Mouse (Mus musculus) embryo, embryonic 10.5 days (tissue): ENCODE measurements around the gene Sh2d3c.
A peak's percentile ranks its signal among the peaks of the same experiment; 100 is the strongest.

ENCODE experiments used
- DNase-seq: peaks from one replicate; pipeline ENCODE4 v3.0.0-alpha.2; 2015; ENCODE audit warnings: low spot score

Gene Sh2d3c

DNA sequence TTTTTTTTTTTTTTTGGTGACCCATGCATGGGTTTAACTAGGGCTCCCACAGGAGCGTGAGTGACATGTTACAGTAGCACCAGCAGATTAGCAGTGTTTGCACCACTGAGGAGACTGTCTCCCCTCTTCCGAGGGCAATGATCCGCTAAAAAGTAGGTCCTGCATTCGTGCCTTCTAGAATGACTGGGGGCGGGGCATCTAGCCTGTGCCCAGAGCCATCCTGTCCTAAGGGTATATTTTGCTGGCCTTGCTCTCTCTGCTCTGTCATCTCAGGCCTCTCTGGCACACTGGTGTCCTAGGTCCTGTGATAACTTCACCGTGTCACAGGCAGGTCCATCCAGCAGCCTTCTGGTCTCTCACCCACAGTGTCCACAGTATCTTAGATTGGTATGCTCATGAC is 21.2 kb upstream of the Sh2d3c start:
- DNase-seq: no peak

- no peak for DNase-seq
Observed at GRCm38 (mm10) chr2:32700966-32701743, 19.7 kb upstream of the Sh2d3c start.

GRCm38 (mm10) chr2:32703046-32703445 is 17.8 kb upstream of the Sh2d3c start:
- no peak for DNase-seq

DNA sequence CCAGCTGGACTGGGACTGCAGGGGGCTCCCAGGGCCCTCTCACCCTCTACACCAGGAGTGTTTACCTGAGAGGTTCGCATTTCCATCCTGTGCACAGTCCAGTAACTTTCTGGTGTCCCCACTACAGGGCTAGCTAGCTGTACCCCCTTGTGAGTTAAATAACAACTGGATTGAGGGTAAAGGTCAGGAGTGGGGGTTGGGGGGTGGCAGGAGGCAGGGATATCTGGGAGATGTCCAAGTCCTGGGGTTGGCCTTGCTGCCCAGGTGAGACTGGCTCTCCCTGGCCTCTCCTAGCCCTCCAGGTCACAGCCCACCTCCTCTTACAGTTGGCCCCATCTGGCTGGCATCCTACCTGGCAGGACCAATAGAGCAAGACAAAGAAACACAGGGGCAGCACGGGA is 16.8 kb upstream of the Sh2d3c start, which contains the start of gene Fpgs:
TSS of gene Fpgs (minus strand) at position 125 of the 401 bp plus-strand sequence.
- DNase-seq: no peak

- DNase-seq: no peak
Observed at GRCm38 (mm10) chr2:32705018-32705417, 15.8 kb upstream of the Sh2d3c start.

DNA sequence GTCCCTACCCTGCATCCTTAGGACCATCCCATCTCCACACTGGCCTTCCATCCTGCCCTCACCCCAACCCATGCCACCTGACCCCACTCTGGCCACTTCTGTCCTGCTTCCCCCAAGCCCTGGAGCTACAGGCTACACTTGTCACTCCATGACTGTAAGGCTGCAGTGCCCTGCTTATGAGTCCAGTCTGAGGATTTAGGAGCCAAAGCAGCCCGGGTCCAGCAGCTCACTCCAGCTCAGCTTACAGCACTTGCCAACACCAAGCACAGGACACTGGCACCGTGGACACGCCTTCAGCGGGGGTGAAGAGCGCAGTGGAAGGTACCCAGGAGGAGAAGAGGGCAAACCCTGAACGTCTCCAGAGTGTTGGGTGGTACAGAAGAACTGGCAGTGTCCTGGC is 13.9 kb upstream of the Sh2d3c start:
- DNase-seq: no peak

DNA sequence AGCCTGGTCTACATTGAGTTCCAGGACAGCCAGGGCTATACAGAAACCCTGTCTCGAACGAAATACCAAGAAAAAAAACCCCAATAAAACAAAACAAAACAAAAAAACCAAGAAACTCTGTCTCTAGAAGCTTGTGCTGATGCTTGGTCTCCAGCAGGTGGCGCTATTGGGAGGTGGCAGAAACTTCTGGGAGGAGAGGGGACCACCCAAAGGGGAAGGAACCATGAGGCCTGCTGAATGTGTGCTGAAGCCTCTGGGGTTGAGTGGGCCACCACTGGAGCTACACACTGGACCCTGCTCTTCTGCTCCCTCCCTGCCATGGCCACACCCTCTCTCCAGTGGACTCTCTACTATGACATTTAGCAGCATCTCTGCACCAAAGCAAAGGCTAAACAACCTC is 12.2 kb upstream of the Sh2d3c start:
- peak; percentile 83 for DNase-seq

DNA sequence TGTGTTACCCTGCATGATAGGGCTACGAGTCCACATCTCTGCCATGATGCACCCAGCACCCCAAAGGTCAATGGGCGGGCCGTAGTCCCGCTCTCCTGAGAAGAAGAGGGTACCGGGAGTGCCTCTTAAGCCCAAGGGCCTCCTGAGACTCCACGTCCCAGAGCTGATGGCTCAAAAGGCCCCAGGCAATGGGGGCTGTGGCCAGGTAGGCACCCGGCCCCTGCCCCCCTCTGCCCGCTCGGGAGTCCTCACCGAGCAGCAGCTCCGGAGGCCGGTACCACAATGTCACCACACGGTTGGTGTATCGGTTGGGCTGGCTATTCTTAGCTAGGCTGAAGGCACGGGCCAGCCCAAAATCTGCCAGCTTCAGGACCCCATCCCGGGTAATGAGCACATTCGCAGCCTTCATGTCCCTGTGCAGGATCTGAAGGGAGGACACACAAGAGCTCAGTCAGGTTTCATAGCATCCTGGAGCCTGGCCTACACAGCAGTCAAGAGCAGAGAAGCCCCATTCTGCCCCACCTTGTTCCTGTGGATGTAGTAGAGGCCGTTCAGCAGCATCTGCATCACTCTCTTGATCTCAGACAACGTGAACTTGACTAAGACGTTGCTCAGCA is 11.2 kb upstream of the Sh2d3c start:
- DNase-seq: no peak

DNA sequence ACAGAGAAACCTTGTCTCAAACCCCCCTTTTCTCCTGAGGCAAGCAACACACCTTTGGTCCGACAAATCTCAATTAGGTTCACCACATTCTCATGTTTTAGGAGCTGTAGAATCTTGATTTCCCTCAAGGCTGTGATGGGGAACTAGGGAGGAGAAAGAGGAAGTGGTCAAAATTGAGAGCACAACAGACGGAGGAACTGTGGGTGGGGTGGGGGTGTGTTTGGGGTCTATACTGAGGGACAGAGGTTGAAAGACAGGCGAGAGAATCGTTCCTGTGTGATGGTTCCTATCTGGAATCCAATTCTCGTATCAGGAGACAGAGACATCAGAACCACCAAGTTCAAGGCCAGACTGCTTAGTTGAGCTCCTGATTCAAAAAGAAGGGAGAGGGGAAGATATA is 10.4 kb upstream of the Sh2d3c start:
- no peak for DNase-seq

GRCm38 (mm10) chr2:32711301-32712056 is 9.4 kb upstream of the Sh2d3c start:
- DNase-seq: no peak

DNA sequence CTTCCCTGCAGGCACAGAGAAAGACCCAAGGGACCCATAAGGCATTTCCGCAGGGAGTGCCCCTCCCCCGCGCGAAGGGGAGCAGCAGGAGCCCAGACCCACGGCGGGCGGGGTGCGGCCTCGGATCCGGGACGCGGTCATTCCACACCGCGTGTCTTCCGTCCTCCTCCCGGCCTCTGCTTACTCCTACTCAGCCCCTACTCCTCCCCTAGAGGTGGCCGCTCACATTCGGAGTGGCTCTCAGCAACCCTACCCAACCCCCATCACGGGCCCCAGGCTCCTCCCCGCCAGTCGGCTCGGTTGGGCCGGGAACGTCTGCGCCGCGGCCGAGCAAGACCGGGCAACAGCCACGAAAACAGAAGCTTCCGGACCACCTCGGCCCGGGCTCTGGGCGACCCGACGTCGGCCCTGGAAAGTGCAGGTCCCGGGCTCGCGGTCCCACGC is 8.7 kb upstream of the Sh2d3c start:
- peak; percentile 67 for DNase-seq

- peak; percentile 94 for DNase-seq
Observed at GRCm38 (mm10) chr2:32712586-32712933, 8.3 kb upstream of the Sh2d3c start.

- peak; percentile 93 for DNase-seq
Observed at GRCm38 (mm10) chr2:32712934-32713817, 7.7 kb upstream of the Sh2d3c start, which contains the start of gene Cdk9. Cdk9 (minus strand) TSS chr2:32713076.

GRCm38 (mm10) chr2:32714117-32714986 is 6.5 kb upstream of the Sh2d3c start:
- DNase-seq: no peak

- DNase-seq: no peak
Observed at GRCm38 (mm10) chr2:32714987-32715425, 5.8 kb upstream of the Sh2d3c start.

DNA sequence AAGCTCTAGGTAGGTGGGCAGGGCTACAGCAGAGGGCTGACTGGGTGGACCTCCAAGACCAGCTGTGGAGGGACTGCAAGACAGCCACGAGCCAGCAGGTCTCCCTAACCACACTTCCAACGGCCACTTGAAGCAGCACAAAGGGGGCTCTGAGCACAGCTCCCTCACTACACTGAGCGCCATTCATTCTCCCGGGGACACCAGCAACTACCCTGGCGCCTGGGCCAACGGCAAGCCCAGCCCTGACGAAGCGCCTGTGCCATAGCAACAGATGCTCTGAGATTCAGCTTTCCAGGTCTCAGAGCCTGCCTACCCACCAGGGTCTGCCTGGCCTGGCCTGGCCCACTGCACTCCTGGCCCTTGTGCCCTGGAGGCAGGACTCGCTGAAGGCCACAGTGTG is 2.1 kb upstream of the Sh2d3c start:
- no peak for DNase-seq

GRCm38 (mm10) chr2:32720053-32720452 is 802 bp upstream of the Sh2d3c start:
- DNase-seq: no peak

- DNase-seq: no peak
Observed at GRCm38 (mm10) chr2:32722046-32722445, 1.2 kb downstream of the Sh2d3c start.

DNA sequence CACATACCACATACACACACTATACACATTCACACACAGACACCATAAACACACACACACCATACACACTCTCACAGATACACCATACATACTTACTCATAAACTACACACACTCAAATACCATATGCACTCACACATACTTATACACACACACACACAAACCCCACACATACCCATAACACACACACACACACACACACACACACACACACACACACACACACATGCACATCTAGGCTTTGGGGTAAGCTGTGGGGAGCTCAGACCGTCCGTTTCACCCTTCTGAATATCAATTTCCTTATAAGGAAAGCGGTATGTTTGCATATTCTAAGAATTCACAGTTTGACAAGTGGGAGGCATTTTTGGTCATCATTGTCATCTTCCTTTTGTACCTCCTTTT is 1.7 kb downstream of the Sh2d3c start:
- DNase-seq: no peak

DNA sequence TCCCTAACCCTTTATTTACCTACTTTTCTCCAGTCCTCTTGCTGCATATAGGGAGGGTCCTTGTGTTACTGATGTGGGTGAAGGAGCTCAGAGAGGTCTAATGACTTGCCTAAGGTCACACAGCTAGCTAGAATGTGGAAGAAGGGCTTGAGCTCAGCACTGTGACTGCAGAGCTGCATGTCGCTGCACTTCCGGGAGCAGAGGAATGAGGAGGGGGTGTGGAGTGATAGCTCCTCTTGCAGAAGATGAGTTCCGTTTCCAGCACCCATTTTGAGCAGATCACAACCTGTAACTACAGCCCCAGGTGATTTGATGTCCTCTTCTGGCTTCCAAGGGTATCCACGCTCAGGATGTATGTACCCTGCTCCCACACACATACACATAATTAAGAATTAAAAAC is 3.3 kb downstream of the Sh2d3c start:
- DNase-seq: no peak
